Mouse (Mus musculus) forebrain, embryonic 15.5 days (tissue): ENCODE measurements at regions not wholly inside any gene's neighbourhood (a gene's known extent, or its start where the extent isn't known, plus 50 kb on each side); places are given as distances from the start of the nearest gene placed in this dataset.

Experiments used
- ATAC-seq: fragments of 200-750 bp; cut with Nextera tagmentation; replicated peaks from 2 replicates; pipeline ENCODE4 v1.8.0; 2017; ENCODE audit warnings: mild to moderate bottlenecking, moderate TSS enrichment, moderate library complexity
- H3K27ac ChIP-seq: fragments of 300-500 bp; sonication (generic); replicated peaks from 2 replicates; pipeline ENCODE4 v1.5.1; 2015; ENCODE audit warnings: mild to moderate bottlenecking, inconsistent platforms
- H3K27me3 ChIP-seq: fragments of 300-500 bp; sonication (generic); 2 replicates; pipeline ENCODE4 v1.6.1; 2015; ENCODE audit warnings: inconsistent platforms
- H3K36me3 ChIP-seq: fragments of 300-500 bp; sonication (generic); 2 replicates; pipeline ENCODE4 v1.6.1; 2015; ENCODE audit warnings: mild to moderate bottlenecking, inconsistent platforms
- H3K4me1 ChIP-seq: fragments of 300-500 bp; sonication (generic); 2 replicates; pipeline ENCODE4 v1.6.1; 2015; ENCODE audit warnings: inconsistent platforms
- H3K4me2 ChIP-seq: fragments of 300-500 bp; sonication (generic); replicated peaks from 2 replicates; pipeline ENCODE4 v1.6.1; 2015; ENCODE audit warnings: mild to moderate bottlenecking, inconsistent platforms
- H3K4me3 ChIP-seq: fragments of 300-500 bp; sonication (generic); 2 replicates; pipeline ENCODE4 v1.5.1; 2015; ENCODE audit warnings: mild to moderate bottlenecking, inconsistent platforms
- H3K9ac ChIP-seq: fragments of 300-500 bp; sonication (generic); replicated peaks from 2 replicates; pipeline ENCODE4 v1.6.1; 2015; ENCODE audit warnings: mild to moderate bottlenecking, inconsistent platforms
- H3K9me3 ChIP-seq: fragments of 300-500 bp; sonication (generic); 2 replicates; pipeline ENCODE4 v1.6.1; 2016; ENCODE audit warnings: inconsistent platforms
- WGBS: fragments of 180-500 bp; shearing (Covaris S2); methylation state at CpG from one replicate; pipeline ENCODE4 v1.1.7; 2015; ENCODE audit warnings: mixed read lengths; 5-methylcytosine and 5-hydroxymethylcytosine counted together

DNA sequence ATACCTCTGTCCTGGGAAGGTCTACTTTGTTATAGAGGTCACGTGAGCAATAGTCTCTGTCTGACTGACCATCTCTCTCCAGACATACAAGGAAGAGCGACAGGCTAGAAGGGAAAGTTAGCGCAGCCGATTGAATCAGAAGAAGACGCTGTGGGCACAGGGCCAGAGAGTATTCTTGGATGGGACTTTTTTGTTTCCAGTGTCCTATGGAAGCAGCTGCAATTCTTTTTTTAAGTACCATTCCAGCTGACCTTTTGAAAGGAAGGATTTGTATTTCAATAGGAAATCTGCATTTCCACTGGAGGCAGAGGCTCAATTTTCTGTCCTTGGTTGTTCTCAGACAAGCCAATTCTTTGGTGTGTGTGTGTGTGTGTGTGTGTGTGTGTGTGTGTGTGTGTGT lies 52.3 kb upstream of the Zfp536 start:
- no peaks in the 10 kb centered on the region for H3K4me1 ChIP-seq
- no peak overlapping the region for H3K4me2 ChIP-seq
- H3K27me3 ChIP-seq, result no peaks in the 10 kb centered on the region
- H3K9ac ChIP-seq, result no peak overlapping the region
- H3K9me3 ChIP-seq, result no peaks in the 10 kb centered on the region
- H3K27ac ChIP-seq, result no peak overlapping the region
- WGBS, result 62% methylated on average over 5 of the region's 5 CpGs
- no peak overlapping the region for H3K4me3 ChIP-seq
- H3K36me3 ChIP-seq, result no peaks in the 10 kb centered on the region
- ATAC-seq, result no peak
